ENCODE assay signal across 25 mouse cellular contexts in genomic region chr2:28569903-28570302, GRCm38 (mm10). TPM values are rescaled to one million over a fixed set of nuclear protein-coding genes. Genes with fewer than 3 reads are reported as not detected.
DNase-seq lines count a peak whose midpoint lies in the region; ATAC-seq lines count a peak whose summit lies in the region.
"Had no signal": no experiment of that assay in that cellular context is flagged by ENCODE, and none has a peak within 500 bp of the region (broad histone marks: within the 10 kb centered on the region; RNA-seq: fewer than 3 reads in every experiment).

No protein-coding gene starts in this region.

- H3K36me3 ChIP-seq in lung, embryonic 16.5 days (ENCODE audit: control insufficient read depth, insufficient read depth, low read length): peaks cover 61% of the 10 kb centered on the region

- H3K4me2 ChIP-seq in lung, embryonic 16.5 days (ENCODE audit: low read depth, low read length): no peak overlapping the region
- H3K4me2 ChIP-seq: forebrain, embryonic 15.5 days; hindbrain, embryonic 12.5 days; intestine, embryonic 15.5 days; kidney, embryonic 15.5 days; liver, embryonic 11.5 days had no signal

- no peak overlapping the region for H3K9ac ChIP-seq in lung, embryonic 16.5 days (ENCODE audit: low read length)
- H3K9ac ChIP-seq: forebrain, embryonic 15.5 days; hindbrain, embryonic 12.5 days; intestine, embryonic 15.5 days; kidney, embryonic 15.5 days had no signal

- peak; percentile 83 for ATAC-seq in lung, embryonic 16.5 days (ENCODE audit: low read depth)
- ATAC-seq: forebrain, embryonic 15.5 days; intestine, embryonic 15.5 days had no signal

- H3K27me3 ChIP-seq in lung, embryonic 16.5 days (ENCODE audit: control insufficient read depth, insufficient read depth, low read depth, low read length): no peaks in the 10 kb centered on the region
- H3K27me3 ChIP-seq: forebrain, embryonic 15.5 days; hindbrain, embryonic 12.5 days; intestine, embryonic 15.5 days; kidney, embryonic 15.5 days had no signal

- no peaks in the 10 kb centered on the region; the same call in 1 of the 2 replicates for H3K4me1 ChIP-seq in lung, embryonic 16.5 days (replicated peaks; ENCODE audit: control insufficient read depth, insufficient read depth, low read length)
- H3K4me1 ChIP-seq: forebrain, embryonic 15.5 days; hindbrain, embryonic 12.5 days; intestine, embryonic 15.5 days; kidney, embryonic 15.5 days had no signal

- no peak overlapping the region for H3K4me3 ChIP-seq in lung, embryonic 16.5 days (ENCODE audit: low read length)
- H3K4me3 ChIP-seq: erythroblast, embryonic 14.5 days; forebrain, embryonic 15.5 days; hindbrain, embryonic 12.5 days; intestine, embryonic 15.5 days; kidney, embryonic 15.5 days; left cerebral cortex, adult 2 months; myocyte had no signal

- DNase-seq in embryo, embryonic 10 days (ENCODE audit: low spot score): peak; percentile 44
- no peak for DNase-seq in embryo, embryonic 9.5 days (ENCODE audit: extremely low spot score)
- DNase-seq in 3T3-L1 (ENCODE audit: low read depth, low spot score): peak; percentile 33
- peak; percentile 86 for DNase-seq in forelimb bud, embryonic 11.5 days (ENCODE audit: low read depth, low spot score)
- DNase-seq in frontal cortex, postnatal 10 days (ENCODE audit: low spot score in 2 of 2): no peak
- DNase-seq in adrenal gland, adult 2 months: no peak
- no peak for DNase-seq in adrenal gland, adult 18-20 months (ENCODE audit: low spot score in 2 of 2)
- DNase-seq: adrenal gland, adult 8-10 months; midbrain, embryonic 14.5 days; retina, postnatal 1 day had no signal

- no peaks in the 10 kb centered on the region for H3K9me3 ChIP-seq in lung, embryonic 16.5 days (ENCODE audit: control insufficient read depth, low read length)
- H3K9me3 ChIP-seq: forebrain, embryonic 15.5 days; hindbrain, embryonic 12.5 days; intestine, embryonic 15.5 days; kidney, embryonic 15.5 days had no signal

- H3K27ac ChIP-seq in lung, embryonic 16.5 days (ENCODE audit: low read length): no peak overlapping the region
- H3K27ac ChIP-seq: forebrain, embryonic 15.5 days; hindbrain, embryonic 12.5 days; intestine, embryonic 15.5 days; kidney, embryonic 15.5 days; left cerebral cortex, adult 2 months; macrophage had no signal

- 55% methylated on average over 2 of the region's 3 CpGs for WGBS in lung, embryonic 16.5 days

RNA-seq across cellular contexts. Expression of gene Cel, which starts 6.7 kb away (rescaled TPM):
- 0.10 and 0.23 TPM in 2 replicates for polyA plus RNA-seq in lung, embryonic 16.5 days (2015; fragmentation: Nextera tagmentation; extraction: Ambion mirVana)
- total RNA-seq in adrenal gland, adult 2 months (2021): under 1 TPM in 1 of 2 experiments, not detected in 1; 0.14 TPM
- 0.06 TPM in 1 of 2 replicates, not detected in the other for polyA plus RNA-seq in adrenal gland, adult 2 months (2012; rRNA removed)
- total RNA-seq in adrenal gland, adult 18-20 months (2021): not detected
- total RNA-seq: adrenal gland, adult 8-10 months; common myeloid progenitor, adult 5-6 weeks; layer of hippocampus, adult 18-20 months; left cerebral cortex, adult 2 months; MEL had no signal
- polyA plus RNA-seq: erythroblast, embryonic 14.5 days; heart, embryonic 14.5 days; hindbrain, embryonic 12.5 days; liver, embryonic 11.5 days; macrophage; midbrain, embryonic 14.5 days; myocyte had no signal

RNA-seq across cellular contexts. Expression of gene Gtf3c5, which starts 13.6 kb away (rescaled TPM):
- polyA plus RNA-seq in lung, embryonic 16.5 days (2015; fragmentation: Nextera tagmentation; extraction: Ambion mirVana): 45.0 and 45.7 TPM in 2 replicates
- 10 to 100 TPM; 15.4 to 21.6 TPM for total RNA-seq in adrenal gland, adult 2 months (2021)
- 14.8 and 16.0 TPM in 2 replicates for polyA plus RNA-seq in adrenal gland, adult 2 months (2012; rRNA removed)
- total RNA-seq in adrenal gland, adult 18-20 months (2021): 10 to 100 TPM; 15.2 to 17.2 TPM

RNA-seq across cellular contexts. Expression of gene Gfi1b, which starts 51.9 kb away (rescaled TPM):
- 0.80 and 1.4 TPM in 2 replicates for polyA plus RNA-seq in lung, embryonic 16.5 days (2015; fragmentation: Nextera tagmentation; extraction: Ambion mirVana)
- not detected for total RNA-seq in adrenal gland, adult 2 months (2021)
- polyA plus RNA-seq in adrenal gland, adult 2 months (2012; rRNA removed): 0.15 and 0.22 TPM in 2 replicates
- not detected for total RNA-seq in adrenal gland, adult 18-20 months (2021)
- total RNA-seq: adrenal gland, adult 8-10 months; gastrocnemius, adult 18-20 months; layer of hippocampus, adult 18-20 months; left cerebral cortex, adult 2 months had no signal
- polyA plus RNA-seq: forebrain, embryonic 15.5 days; myocyte had no signal

RNA-seq across cellular contexts. Expression of gene Ralgds, which starts 57.0 kb away (rescaled TPM):
- 27.3 and 27.9 TPM in 2 replicates for polyA plus RNA-seq in lung, embryonic 16.5 days (2015; fragmentation: Nextera tagmentation; extraction: Ambion mirVana)
- 10 to 100 TPM; 23.3 to 45.5 TPM for total RNA-seq in adrenal gland, adult 2 months (2021)
- 56.8 and 73.5 TPM in 2 replicates for polyA plus RNA-seq in adrenal gland, adult 2 months (2012; rRNA removed)
- 10 to 100 TPM; 24.3 to 24.4 TPM for total RNA-seq in adrenal gland, adult 18-20 months (2021)

Comparison
In these comparisons a context has a peak if more than half of its experiments do, and no peak if none do; other contexts are left out.
1. DNase-seq: peak in embryo, embryonic 10 days (single experiment), 3T3-L1 (single experiment) and forelimb bud, embryonic 11.5 days (single experiment); none in embryo, embryonic 9.5 days (single experiment), frontal cortex, postnatal 10 days (0 of 2), adrenal gland, adult 2 months (single experiment) and adrenal gland, adult 18-20 months (0 of 2).